Mouse (Mus musculus): Measurements from ENCODE around the gene Rdh16f2. TPM values are rescaled to one million over a fixed set of nuclear protein-coding genes. Genes with fewer than 3 reads are reported as not detected.

Gene Rdh16f2
- polyA plus RNA-seq, 1 experiment = not detected

- Histone ChIP-seq H3K4me3 (replicated peaks) (no peak overlapping the region), H3K36me3 (replicated peaks; ENCODE audit: low read length) (no peaks in the 10 kb centered on the region), H3K4me1 (no peaks in the 10 kb centered on the region), H3K27me3 (replicated peaks) (no peaks in the 10 kb centered on the region), H3K9me3 (peaks cover 24% of the 10 kb centered on the region)
- TF ChIP-seq GATA1 (IDR thresholded peaks at IDR 0.05; ENCODE audit: borderline replicate concordance, low read length) = no peak
- no peak for TF ChIP-seq FLI1 (IDR thresholded peaks at IDR 0.05; ENCODE audit: low read length)
Observed at GRCm38 (mm10) chr10:127848089-127848488, 18.2 kb upstream of the Rdh16f2 start.

- peaks cover 23% of the 10 kb centered on the region for H3K9me3 ChIP-seq
- no peaks in the 10 kb centered on the region for H3K27me3 ChIP-seq (replicated peaks)
- H3K4me3 ChIP-seq (replicated peaks) = no peak within 1 kb of the TSS
- no peaks in the 10 kb centered on the region for H3K4me1 ChIP-seq
- no peaks in the 10 kb centered on the region for H3K36me3 ChIP-seq (replicated peaks; ENCODE audit: low read length)
- TF ChIP-seq GATA1 (IDR thresholded peaks at IDR 0.05; ENCODE audit: borderline replicate concordance, low read length) = no peak
- TF ChIP-seq FLI1 (IDR thresholded peaks at IDR 0.05; ENCODE audit: low read length) = no peak
Observed at GRCm38 (mm10) chr10:127849628-127850027, 16.6 kb upstream of the Rdh16f2 start, which contains the start of gene Rdh19. Gene Rdh19 (plus strand): TSS chr10:127849928.

GRCm38 (mm10) chr10:127856376-127856775 is 9.9 kb upstream of the Rdh16f2 start:
- H3K36me3 ChIP-seq (replicated peaks; ENCODE audit: low read length) = no peaks in the 10 kb centered on the region
- H3K4me3 ChIP-seq (replicated peaks) = no peak overlapping the region
- no peaks in the 10 kb centered on the region for H3K4me1 ChIP-seq
- peaks cover 3% of the 10 kb centered on the region for H3K27me3 ChIP-seq (replicated peaks)
- peaks cover 5% of the 10 kb centered on the region; the same call in 1 of the 2 replicates for H3K9me3 ChIP-seq
- TF ChIP-seq GATA1 (IDR thresholded peaks at IDR 0.05; ENCODE audit: borderline replicate concordance, low read length) = no peak
- TF ChIP-seq FLI1 (IDR thresholded peaks at IDR 0.05; ENCODE audit: low read length) = no peak

GRCm38 (mm10) chr10:127864931-127865330 is 1.3 kb upstream of the Rdh16f2 start:
- Histone ChIP-seq H3K9me3 (peaks cover under 1% of the 10 kb centered on the region; the same call in 1 of the 2 replicates), H3K4me3 (replicated peaks) (no peak overlapping the region), H3K4me1 (no peaks in the 10 kb centered on the region), H3K36me3 (replicated peaks; ENCODE audit: low read length) (no peaks in the 10 kb centered on the region), H3K27me3 (replicated peaks) (peaks cover 3% of the 10 kb centered on the region)
- TF ChIP-seq GATA1 (IDR thresholded peaks at IDR 0.05; ENCODE audit: borderline replicate concordance, low read length) = no peak

GRCm38 (mm10) chr10:127872484-127872883 is 6.2 kb downstream of the Rdh16f2 start:
- peaks cover 13% of the 10 kb centered on the region for H3K9me3 ChIP-seq
- H3K27me3 ChIP-seq (replicated peaks) = no peaks in the 10 kb centered on the region
- no peaks in the 10 kb centered on the region for H3K36me3 ChIP-seq (replicated peaks; ENCODE audit: low read length)
- H3K4me3 ChIP-seq (replicated peaks) = no peak overlapping the region
- no peaks in the 10 kb centered on the region for H3K4me1 ChIP-seq
- TF ChIP-seq FLI1 (IDR thresholded peaks at IDR 0.05; ENCODE audit: low read length) (no peak), GATA1 (IDR thresholded peaks at IDR 0.05; ENCODE audit: borderline replicate concordance, low read length) (no peak)

GRCm38 (mm10) chr10:127877681-127878080 is 11.4 kb downstream of the Rdh16f2 start:
- Histone ChIP-seq H3K27me3 (replicated peaks) (peaks cover 2% of the 10 kb centered on the region), H3K9me3 (no peaks in the 10 kb centered on the region), H3K4me3 (replicated peaks) (no peak overlapping the region), H3K4me1 (no peaks in the 10 kb centered on the region), H3K36me3 (replicated peaks; ENCODE audit: low read length) (no peaks in the 10 kb centered on the region)
- TF ChIP-seq GATA1 (IDR thresholded peaks at IDR 0.05; ENCODE audit: borderline replicate concordance, low read length) = no peak
- no peak for TF ChIP-seq FLI1 (IDR thresholded peaks at IDR 0.05; ENCODE audit: low read length)

GRCm38 (mm10) chr10:127878262-127879057 is 12.2 kb downstream of the Rdh16f2 start:
- Histone ChIP-seq H3K9me3 (no peaks in the 10 kb centered on the region), H3K4me3 (replicated peaks) (no peak overlapping the region), H3K36me3 (replicated peaks; ENCODE audit: low read length) (no peaks in the 10 kb centered on the region), H3K27me3 (replicated peaks) (peaks cover 2% of the 10 kb centered on the region), H3K4me1 (no peaks in the 10 kb centered on the region)
- TF ChIP-seq GATA1 (IDR thresholded peaks at IDR 0.05; ENCODE audit: borderline replicate concordance, low read length) (no peak), FLI1 (IDR thresholded peaks at IDR 0.05; ENCODE audit: low read length) (no peak)

- Histone ChIP-seq H3K36me3 (replicated peaks; ENCODE audit: low read length) (no peaks in the 10 kb centered on the region), H3K4me3 (replicated peaks) (peak overlapping the region; percentile 8), H3K27me3 (replicated peaks) (peaks cover 2% of the 10 kb centered on the region), H3K9me3 (no peaks in the 10 kb centered on the region), H3K4me1 (no peaks in the 10 kb centered on the region)
- TF ChIP-seq FLI1 (IDR thresholded peaks at IDR 0.05; ENCODE audit: low read length) (no peak), GATA1 (IDR thresholded peaks at IDR 0.05; ENCODE audit: borderline replicate concordance, low read length) (no peak)
Observed at GRCm38 (mm10) chr10:127879155-127879688, 12.9 kb downstream of the Rdh16f2 start.

GRCm38 (mm10) chr10:127881041-127881440 is 14.8 kb downstream of the Rdh16f2 start:
- H3K4me1 ChIP-seq = no peaks in the 10 kb centered on the region
- no peak overlapping the region for H3K4me3 ChIP-seq (replicated peaks)
- peaks cover 2% of the 10 kb centered on the region for H3K27me3 ChIP-seq (replicated peaks)
- H3K9me3 ChIP-seq = no peaks in the 10 kb centered on the region
- H3K36me3 ChIP-seq (replicated peaks; ENCODE audit: low read length) = no peaks in the 10 kb centered on the region
- no peak for TF ChIP-seq GATA1 (IDR thresholded peaks at IDR 0.05; ENCODE audit: borderline replicate concordance, low read length)
- no peak for TF ChIP-seq FLI1 (IDR thresholded peaks at IDR 0.05; ENCODE audit: low read length)

GRCm38 (mm10) chr10:127886551-127886950 is 20.3 kb downstream of the Rdh16f2 start:
- Histone ChIP-seq H3K4me3 (replicated peaks) (no peak overlapping the region), H3K9me3 (peaks cover 11% of the 10 kb centered on the region; the same call in 1 of the 2 replicates), H3K36me3 (replicated peaks; ENCODE audit: low read length) (no peaks in the 10 kb centered on the region), H3K27me3 (replicated peaks) (peaks cover 11% of the 10 kb centered on the region), H3K4me1 (no peaks in the 10 kb centered on the region)
- TF ChIP-seq GATA1 (IDR thresholded peaks at IDR 0.05; ENCODE audit: borderline replicate concordance, low read length) (no peak), FLI1 (IDR thresholded peaks at IDR 0.05; ENCODE audit: low read length) (no peak)
